Mouse (Mus musculus) frontal cortex, postnatal 36 days (tissue): ENCODE data around the gene Taf15.
A peak's percentile ranks its signal among the peaks of the same experiment; 100 is the strongest.

Experiments used
- DNase-seq, 2 experiments: peaks; one replicate each; pipeline ENCODE4 v3.0.0; 2022; ENCODE audit warnings: low spot score in 2 of 2

Gene Taf15

GRCm38 (mm10) chr11:83457257-83457656 lies 15.6 kb upstream of the Taf15 start:
- DNase-seq: no peak

GRCm38 (mm10) chr11:83457912-83458601 lies 14.8 kb upstream of the Taf15 start:
- no peak for DNase-seq

GRCm38 (mm10) chr11:83461462-83462027 lies 11.3 kb upstream of the Taf15 start:
- DNase-seq: no peak

- no peak for DNase-seq
Measured at GRCm38 (mm10) chr11:83462711-83463244, 10.1 kb upstream of the Taf15 start, which contains the start of gene Mmp28. Gene Mmp28, minus strand, starts transcription at chr11:83463071.

GRCm38 (mm10) chr11:83465976-83466375 lies 6.9 kb upstream of the Taf15 start:
- DNase-seq: no peak

- DNase-seq: no peak
Measured at GRCm38 (mm10) chr11:83467120-83467652, 5.7 kb upstream of the Taf15 start.

GRCm38 (mm10) chr11:83468765-83469164 lies 4.1 kb upstream of the Taf15 start:
- DNase-seq: no peak

GRCm38 (mm10) chr11:83471766-83472165 lies 1.1 kb upstream of the Taf15 start:
- no peak for DNase-seq

- no peak for DNase-seq
Measured at GRCm38 (mm10) chr11:83473235-83474016, 540 bp downstream of the Taf15 start.

GRCm38 (mm10) chr11:83491488-83491887 lies 18.6 kb downstream of the Taf15 start:
- no peak for DNase-seq

- no peak for DNase-seq
Measured at GRCm38 (mm10) chr11:83495571-83495970, 22.7 kb downstream of the Taf15 start.

GRCm38 (mm10) chr11:83504308-83504707 lies 31.4 kb downstream of the Taf15 start:
- no peak for DNase-seq

GRCm38 (mm10) chr11:83509521-83509920 lies 36.6 kb downstream of the Taf15 start:
- no peak for DNase-seq

GRCm38 (mm10) chr11:83517153-83517552 lies 44.3 kb downstream of the Taf15 start:
- no peak for DNase-seq

GRCm38 (mm10) chr11:83518371-83518770 lies 45.5 kb downstream of the Taf15 start:
- DNase-seq: no peak

- no peak for DNase-seq
Measured at GRCm38 (mm10) chr11:83522075-83522474, 49.2 kb downstream of the Taf15 start, which contains the start of gene Heatr9. Gene Heatr9, minus strand, starts transcription at chr11:83522175.

GRCm38 (mm10) chr11:83529024-83529423 lies 56.1 kb downstream of the Taf15 start:
- peak; percentile 13 to 20 for DNase-seq

- DNase-seq: no peak
Measured at GRCm38 (mm10) chr11:83530360-83530759, 57.5 kb downstream of the Taf15 start, which contains the start of gene Ccl5. Gene Ccl5, minus strand, starts transcription at chr11:83530518.

- DNase-seq: no peak
Measured at GRCm38 (mm10) chr11:83533192-83533591, 60.3 kb downstream of the Taf15 start.

GRCm38 (mm10) chr11:83534143-83534542 lies 61.3 kb downstream of the Taf15 start:
- no peak for DNase-seq

GRCm38 (mm10) chr11:83534609-83535423 lies 61.9 kb downstream of the Taf15 start:
- DNase-seq: peak; percentile 52 to 76
